Mouse (Mus musculus) hindbrain, embryonic 11.5 days (tissue): ENCODE results near the gene Zgpat. TPM values are rescaled to one million over a fixed set of nuclear protein-coding genes. Genes with fewer than 3 reads are reported as not detected.
A peak's percentile ranks its signal among the peaks of the same experiment; 100 is the strongest.

Source experiments
- ATAC-seq: fragments of 200-750 bp; cut with Nextera tagmentation; 2 replicates; pipeline ENCODE4 v1.8.0; 2017; ENCODE audit warnings: mild to moderate bottlenecking, moderate TSS enrichment, moderate library complexity; ENCODE audit not compliant: low FRiP score
- DNase-seq: peaks from one replicate; pipeline ENCODE4 v3.0.0-alpha.2; 2015; ENCODE audit warnings: low spot score
- H3K27ac ChIP-seq: fragments of 300-500 bp; sonication (generic); 2 replicates; pipeline ENCODE4 v1.5.1; 2014; ENCODE audit warnings: mild to moderate bottlenecking, low read depth, low read length
- H3K27me3 ChIP-seq: fragments of 300-500 bp; sonication (generic); 2 replicates; pipeline ENCODE4 v1.6.1; 2014; ENCODE audit warnings: mild to moderate bottlenecking, low read length, moderate library complexity, mixed read lengths; ENCODE audit not compliant: control insufficient read depth, insufficient read depth
- H3K36me3 ChIP-seq: fragments of 300-500 bp; sonication (generic); 2 replicates; pipeline ENCODE4 v1.6.1; 2014; ENCODE audit warnings: mild to moderate bottlenecking, low read length, moderate library complexity, mixed read lengths; ENCODE audit not compliant: control insufficient read depth, insufficient read depth
- H3K4me1 ChIP-seq: fragments of 300-500 bp; sonication (generic); replicated peaks from 2 replicates; pipeline ENCODE4 v1.6.1; 2014; ENCODE audit warnings: low read length, mixed read lengths; ENCODE audit not compliant: control insufficient read depth, insufficient read depth
- H3K4me2 ChIP-seq: fragments of 300-500 bp; sonication (generic); replicated peaks from 2 replicates; pipeline ENCODE4 v1.6.1; 2014; ENCODE audit warnings: mild to moderate bottlenecking, low read depth, low read length
- H3K4me3 ChIP-seq: fragments of 300-500 bp; sonication (generic); 2 replicates; pipeline ENCODE4 v1.5.1; 2014; ENCODE audit warnings: low read depth, low read length
- H3K9ac ChIP-seq: fragments of 300-500 bp; sonication (generic); 2 replicates; pipeline ENCODE4 v1.6.1; 2014; ENCODE audit warnings: low read depth, low read length
- H3K9me3 ChIP-seq: fragments of 300-500 bp; sonication (generic); 2 replicates; pipeline ENCODE4 v1.6.1; 2016; ENCODE audit warnings: low read length; ENCODE audit not compliant: control insufficient read depth
- WGBS: fragments of 180-500 bp; shearing (Covaris S2); extraction: QIAGEN DNeasy Blood & Tissue Kit; methylation state at CpG from one replicate; pipeline ENCODE4 v1.1.7; 2014; 5-methylcytosine and 5-hydroxymethylcytosine counted together
- polyA plus RNA-seq: library from polyadenylated mRNA; unstranded; fragments of >200 nt; fragmentation: Nextera tagmentation; extraction: Ambion mirVana; gene quantifications from 2 replicates; pipeline ENCODE4 v1.2.1, GENCODE M21; 2014

The Zgpat gene
- 33.4 and 38.1 TPM in 2 replicates for polyA plus RNA-seq

DNA sequence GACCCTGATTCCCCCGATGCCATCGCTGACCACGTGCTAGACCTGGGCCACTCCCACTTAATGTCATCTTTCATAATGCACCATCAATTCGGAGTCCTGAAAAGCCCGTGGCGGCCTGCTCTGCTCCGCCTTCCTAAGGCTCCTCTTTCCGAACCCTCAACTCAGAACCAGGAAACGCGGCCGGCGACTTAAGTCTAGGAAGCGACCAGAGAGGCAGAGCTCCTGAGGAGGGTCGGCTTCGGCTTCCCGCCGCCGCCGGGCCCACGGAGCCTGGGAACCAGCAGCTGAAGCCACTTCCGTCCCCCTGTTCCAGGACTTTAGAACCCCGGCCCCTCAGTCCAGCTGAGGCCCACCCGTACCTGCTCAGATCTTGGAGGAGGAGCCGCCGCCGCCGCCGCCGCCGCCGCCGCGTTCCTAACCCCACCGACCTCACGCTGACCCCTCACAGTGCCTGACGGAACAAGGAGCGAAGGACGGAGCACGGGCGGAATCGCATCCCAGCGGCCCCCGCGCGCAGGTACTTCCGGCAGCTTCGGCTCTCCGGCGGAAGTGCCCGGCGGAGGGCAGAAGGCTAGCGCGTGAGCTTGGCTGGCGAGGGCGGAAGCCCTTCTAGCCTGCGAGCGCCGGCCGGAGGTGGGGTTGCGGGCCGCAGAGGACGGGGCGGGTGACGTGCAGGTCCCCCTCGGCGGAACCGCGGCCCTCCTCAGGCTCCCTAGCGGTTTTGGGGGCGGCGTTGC, at the start of gene Zgpat, which contains the start of gene Arfrp1:
TSS of gene Zgpat (plus strand) at position 69 of the 737 bp plus-strand sequence.
TSS of gene Arfrp1 (minus strand) at position 545 of the 737 bp plus-strand sequence.
- Histone ChIP-seq H3K4me1 (peaks cover 6% of the 10 kb centered on the region; the same call in 1 of the 2 replicates), H3K9me3 (no peaks in the 10 kb centered on the region), H3K36me3 (peaks cover 13% of the 10 kb centered on the region), H3K9ac (peak within 1 kb of the TSS; percentile 93), H3K4me3 (peak within 1 kb of the TSS; percentile 88), H3K4me2 (peak within 1 kb of the TSS; percentile 89), H3K27me3 (no peaks in the 10 kb centered on the region), H3K27ac (peak within 1 kb of the TSS; percentile 90)
- WGBS, result under 1% methylated on average over 70 of the region's 71 CpGs
- ATAC-seq (peak; percentile 92), DNase-seq (peak; percentile 92)

GRCm38 (mm10) chr2:181319248-181320102, 45.3 kb upstream of the Zgpat start, which contains the start of gene Rtel1:
Gene Rtel1, plus strand, starts transcription at chr2:181319739.
- Histone ChIP-seq H3K4me2 (peak within 1 kb of the TSS; percentile 60), H3K4me1 (peaks cover 2% of the 10 kb centered on the region), H3K27me3 (no peaks in the 10 kb centered on the region; the same call in 1 of the 2 replicates), H3K9me3 (no peaks in the 10 kb centered on the region), H3K9ac (peak within 1 kb of the TSS; percentile 62), H3K4me3 (peak within 1 kb of the TSS; percentile 63), H3K27ac (peak within 1 kb of the TSS; percentile 67), H3K36me3 (peaks cover 2% of the 10 kb centered on the region)
- ATAC-seq (peak; percentile 93), DNase-seq (peak; percentile 93)
- WGBS, result 7% methylated on average over 40 of the region's 40 CpGs

DNA sequence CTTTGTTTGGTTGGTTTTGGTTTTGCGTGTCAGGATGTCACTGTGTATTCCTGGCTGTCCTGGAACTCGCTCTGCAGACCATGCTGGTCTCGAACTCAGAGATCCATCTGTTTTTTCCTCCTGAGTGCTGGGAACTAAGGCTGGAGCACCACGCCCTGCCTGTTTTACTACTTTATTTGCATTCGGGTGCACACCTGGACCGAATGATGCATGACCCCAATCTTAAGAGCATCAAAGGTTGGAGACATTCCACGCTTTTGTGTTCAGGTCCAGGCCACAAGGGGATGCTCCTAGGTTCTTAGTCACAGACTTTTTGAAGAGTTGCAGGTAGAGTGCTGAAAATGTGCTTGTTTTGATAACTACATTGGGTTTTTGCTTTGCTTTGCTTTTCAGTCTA, 44.6 kb upstream of the Zgpat start:
- H3K9me3 ChIP-seq, result no peaks in the 10 kb centered on the region
- peaks cover 2% of the 10 kb centered on the region for H3K36me3 ChIP-seq
- WGBS, result 12% methylated on average over 7 of the region's 7 CpGs
- peak overlapping the region; percentile 67; the same call in 1 of the 2 replicates for H3K27ac ChIP-seq
- DNase-seq, result no peak
- H3K4me1 ChIP-seq, result peaks cover 2% of the 10 kb centered on the region
- no peak for ATAC-seq
- peak overlapping the region; percentile 63 for H3K4me3 ChIP-seq
- peak overlapping the region; percentile 60 for H3K4me2 ChIP-seq
- H3K27me3 ChIP-seq, result no peaks in the 10 kb centered on the region; the same call in 1 of the 2 replicates
- H3K9ac ChIP-seq, result peak overlapping the region; percentile 62

DNA sequence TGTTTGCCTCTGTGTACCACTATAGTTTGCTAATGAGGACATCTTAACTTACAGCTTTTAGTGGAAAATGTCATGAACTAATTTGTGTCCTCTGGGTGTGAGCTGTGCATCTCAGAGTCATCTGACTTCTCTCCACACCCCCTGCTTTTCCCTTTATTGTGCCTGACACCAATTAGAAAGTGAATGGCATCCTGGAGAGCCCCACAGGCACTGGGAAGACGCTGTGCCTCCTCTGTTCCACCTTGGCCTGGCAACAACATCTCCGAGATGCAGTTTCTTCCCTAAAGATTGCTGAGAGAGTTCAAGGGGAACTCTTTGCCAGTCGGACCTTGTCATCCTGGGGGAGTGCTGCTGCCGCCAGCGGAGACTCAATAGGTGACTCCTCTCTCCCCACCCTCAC, 42.6 kb upstream of the Zgpat start:
- Histone ChIP-seq H3K27ac (no peak overlapping the region), H3K4me3 (no peak overlapping the region), H3K4me2 (no peak overlapping the region), H3K27me3 (no peaks in the 10 kb centered on the region), H3K9me3 (no peaks in the 10 kb centered on the region), H3K9ac (no peak overlapping the region), H3K36me3 (peaks cover 2% of the 10 kb centered on the region), H3K4me1 (peaks cover 2% of the 10 kb centered on the region)
- no peak for DNase-seq
- no peak for ATAC-seq
- 68% methylated on average over 5 of the region's 5 CpGs for WGBS

DNA sequence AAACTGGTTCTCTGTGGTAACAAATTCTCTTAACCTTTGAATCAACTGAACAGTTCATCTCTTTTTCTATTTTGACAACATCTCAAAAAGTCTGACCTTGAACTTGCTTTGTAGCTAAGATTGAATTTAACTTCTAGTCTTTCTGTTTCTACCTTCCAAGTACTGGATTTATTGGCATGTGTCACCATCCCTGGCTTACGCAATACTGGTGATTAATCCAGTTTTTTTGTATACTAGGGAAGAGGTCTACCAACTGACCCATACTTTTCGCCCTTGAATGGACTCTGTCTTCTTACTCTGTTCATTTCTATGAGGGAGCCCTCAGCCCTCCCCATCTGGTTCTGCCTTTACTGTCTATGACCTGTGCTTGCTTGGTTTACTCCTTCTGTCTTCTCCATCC, 38.6 kb upstream of the Zgpat start:
- peaks cover 5% of the 10 kb centered on the region for H3K36me3 ChIP-seq
- 98% methylated on average over 2 of the region's 2 CpGs for WGBS
- ATAC-seq, result no peak
- no peaks in the 10 kb centered on the region for H3K9me3 ChIP-seq
- no peak overlapping the region for H3K27ac ChIP-seq
- no peaks in the 10 kb centered on the region for H3K27me3 ChIP-seq
- H3K4me2 ChIP-seq, result no peak overlapping the region
- H3K9ac ChIP-seq, result no peak overlapping the region
- DNase-seq, result no peak
- H3K4me3 ChIP-seq, result no peak overlapping the region
- H3K4me1 ChIP-seq, result no peaks in the 10 kb centered on the region

GRCm38 (mm10) chr2:181332542-181332941, 32.2 kb upstream of the Zgpat start:
- H3K9me3 ChIP-seq, result no peaks in the 10 kb centered on the region
- H3K4me2 ChIP-seq, result no peak overlapping the region
- H3K27me3 ChIP-seq, result no peaks in the 10 kb centered on the region
- H3K27ac ChIP-seq, result no peak overlapping the region
- no peak overlapping the region for H3K4me3 ChIP-seq
- no peak for DNase-seq
- no peaks in the 10 kb centered on the region for H3K4me1 ChIP-seq
- ATAC-seq, result no peak
- 0 out of 2 replicates have a peak, but pooled peaks cover 5% of the 10 kb centered on the region for H3K36me3 ChIP-seq
- H3K9ac ChIP-seq, result no peak overlapping the region

GRCm38 (mm10) chr2:181334023-181334422, 30.7 kb upstream of the Zgpat start:
- ATAC-seq (no peak), DNase-seq (peak; percentile 79)
- Histone ChIP-seq H3K36me3 (0 out of 2 replicates have a peak, but pooled peaks cover 3% of the 10 kb centered on the region), H3K9me3 (no peaks in the 10 kb centered on the region), H3K4me1 (no peaks in the 10 kb centered on the region), H3K4me3 (no peak overlapping the region), H3K4me2 (no peak overlapping the region), H3K27ac (no peak overlapping the region), H3K9ac (no peak overlapping the region), H3K27me3 (no peaks in the 10 kb centered on the region)
- WGBS, result 62% methylated on average over 3 of the region's 3 CpGs

GRCm38 (mm10) chr2:181340426-181340825, 24.3 kb upstream of the Zgpat start:
- 90% methylated on average over 4 of the region's 4 CpGs for WGBS
- no peaks in the 10 kb centered on the region for H3K27me3 ChIP-seq
- no peak overlapping the region for H3K27ac ChIP-seq
- no peak overlapping the region for H3K9ac ChIP-seq
- H3K9me3 ChIP-seq, result no peaks in the 10 kb centered on the region
- ATAC-seq (no peak), DNase-seq (no peak)
- H3K4me1 ChIP-seq, result no peaks in the 10 kb centered on the region
- no peak overlapping the region for H3K4me2 ChIP-seq
- 0 out of 2 replicates have a peak, but pooled peaks cover 12% of the 10 kb centered on the region for H3K36me3 ChIP-seq
- no peak overlapping the region for H3K4me3 ChIP-seq
